Mouse (Mus musculus) neutrophil, adult 5-6 weeks (primary cell): ENCODE data around the gene Pdcd4. TPM values are rescaled to one million over a fixed set of nuclear protein-coding genes. Genes with fewer than 3 reads are reported as not detected.
"Not testable (repeated sequence)": the region's sequence is repeated elsewhere in the genome, so short reads cannot be mapped to it uniquely, and the experiment has no call there.

Experiments used
- ATAC-seq: fragments of 151-379, 151-347 bp; 2 replicates; pipeline ENCODE4 v1.8.0; 2017; ENCODE audit warnings: mild to moderate bottlenecking, moderate TSS enrichment; ENCODE audit not compliant: insufficient number of reproducible peaks, poor library complexity, low FRiP score, severe bottlenecking; ENCODE audit errors: extremely low read depth
- total RNA-seq: library from RNA; stranded (forward); fragments of 200-1000 nt; gene quantifications from 2 replicates; pipeline ENCODE4 v1.2.3, GENCODE M21; 2017

The Pdcd4 gene
- total RNA-seq, 1 experiment from 2014 or later, result 168 TPM

DNA sequence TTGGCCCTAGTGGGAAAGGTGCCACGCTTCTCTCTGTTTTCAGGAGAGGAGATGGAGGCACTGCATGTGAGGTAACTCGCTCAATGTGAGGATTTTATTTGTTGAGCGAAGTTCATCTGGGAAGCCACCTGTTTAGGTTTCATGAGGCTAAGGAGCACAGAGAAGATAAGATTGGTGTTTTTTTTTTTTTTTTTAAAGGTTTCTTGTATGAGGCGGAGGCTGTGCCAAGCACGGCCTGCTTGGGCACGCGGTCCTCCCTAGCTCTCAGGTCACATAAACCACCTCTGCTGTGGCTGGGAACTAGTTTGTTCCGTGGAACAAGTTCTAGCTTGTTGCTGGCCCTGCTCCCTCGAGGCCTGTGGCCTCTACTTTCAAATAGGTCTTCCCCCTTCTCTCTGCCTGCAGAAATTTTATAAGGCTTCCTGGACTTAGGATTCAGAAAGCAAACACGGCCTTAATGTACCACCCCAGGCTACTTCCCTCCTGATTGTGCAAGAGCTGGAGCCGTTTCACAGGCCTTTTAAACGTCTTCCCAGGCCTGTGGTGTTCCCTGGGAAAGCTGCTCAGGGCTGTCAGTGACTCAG lies 2.6 kb downstream of the Pdcd4 start:
- ATAC-seq, result no peak

DNA sequence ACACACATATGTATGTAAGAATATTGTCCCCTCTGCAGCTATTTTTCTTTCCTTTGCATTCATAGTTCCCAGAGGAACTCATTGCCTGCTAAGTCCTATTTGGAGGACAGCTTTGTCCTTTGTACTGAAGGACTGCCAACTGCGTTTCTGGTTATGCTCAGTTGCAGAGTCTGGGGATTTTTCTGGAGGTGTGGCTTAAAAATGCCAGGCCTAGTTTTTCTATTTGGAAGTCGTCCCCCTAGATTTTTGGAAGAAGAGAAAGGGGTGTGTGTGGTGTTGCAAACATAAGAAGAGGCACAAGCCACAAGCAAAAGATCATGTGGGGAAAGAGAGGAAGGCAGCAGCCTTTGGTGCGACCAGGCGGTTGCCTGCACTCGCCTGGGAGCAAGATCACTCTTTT lies 6.0 kb downstream of the Pdcd4 start:
- no peak for ATAC-seq

GRCm38 (mm10) chr19:53898498-53898897 lies 6.5 kb downstream of the Pdcd4 start:
- ATAC-seq, result no peak

DNA sequence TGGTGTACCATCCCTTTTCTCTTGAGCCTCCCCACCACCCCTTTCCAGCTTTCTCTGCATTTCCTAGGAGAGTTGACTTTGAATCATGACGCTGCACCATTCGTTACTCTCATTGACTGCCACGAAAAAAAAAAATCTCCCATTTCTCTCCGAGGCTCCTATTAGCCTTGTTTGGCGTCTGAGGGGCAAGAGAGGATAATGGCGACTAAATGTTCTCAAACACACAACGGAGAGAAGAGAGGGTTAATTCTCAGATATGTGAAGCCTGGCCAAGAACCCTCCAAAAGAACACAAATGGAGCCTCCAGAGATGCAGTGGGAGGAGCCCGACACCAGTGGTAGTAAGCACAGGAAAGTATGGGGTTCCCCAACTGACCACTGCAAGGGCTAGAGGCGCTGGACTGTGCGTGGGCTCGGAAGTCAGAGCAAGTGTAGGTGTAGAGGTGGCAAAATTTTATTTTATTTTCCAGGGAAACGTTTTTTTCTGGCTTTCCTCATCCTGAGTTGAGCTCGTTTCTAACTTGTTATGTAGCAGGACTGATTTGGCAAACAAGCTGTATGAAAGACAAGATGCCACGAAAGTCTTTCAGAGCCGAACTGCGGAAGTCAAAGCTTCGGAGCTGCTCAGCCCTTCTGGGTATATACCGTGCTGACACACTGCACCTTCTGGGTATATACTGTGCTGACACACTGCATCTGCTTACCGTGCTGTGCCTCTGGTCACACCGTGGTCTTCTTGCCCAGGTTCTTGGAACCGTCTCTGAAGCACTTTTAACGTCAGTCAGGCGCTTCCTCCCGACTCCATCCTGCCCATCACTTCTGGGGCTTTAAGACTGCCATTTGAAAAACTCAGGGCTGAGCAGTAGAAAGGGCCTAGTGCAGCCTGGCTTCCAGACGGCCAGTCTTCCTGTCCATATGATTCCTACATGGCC lies 7.2 kb downstream of the Pdcd4 start:
- ATAC-seq, result no peak

DNA sequence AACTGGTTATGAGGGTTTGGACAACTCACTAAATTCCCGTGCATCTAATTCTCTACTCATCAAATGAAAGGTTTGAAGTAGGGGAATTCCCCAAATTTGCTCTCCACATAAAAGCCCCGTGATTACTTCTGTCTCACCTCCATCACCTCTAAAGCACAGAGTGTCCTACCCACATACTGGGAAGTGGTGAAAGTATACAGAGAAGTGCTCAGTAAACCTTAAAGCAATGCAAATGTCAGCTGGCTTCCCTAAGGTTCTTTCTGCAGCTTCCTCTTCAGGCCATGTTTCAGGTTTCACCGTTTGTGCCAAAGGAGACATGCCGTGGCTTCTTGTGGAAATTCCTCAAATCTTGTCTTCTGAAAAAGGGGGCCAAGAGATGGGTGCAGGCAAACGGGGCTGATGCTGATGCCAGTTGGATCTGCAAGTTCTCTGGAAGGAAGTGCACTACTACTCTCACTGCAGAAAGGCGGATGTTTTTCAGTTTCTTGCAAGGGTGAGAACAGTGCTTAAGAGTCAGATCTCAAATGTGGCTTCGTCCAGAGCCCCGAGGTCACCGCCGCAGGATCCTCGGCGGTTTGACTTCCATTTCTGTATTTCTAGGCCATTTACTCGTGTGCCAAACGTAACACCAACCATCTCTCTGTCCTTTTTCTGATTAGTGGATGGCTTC lies 8.0 kb downstream of the Pdcd4 start:
- ATAC-seq, result peak; percentile 55

- ATAC-seq, result no peak
These were observed 10.1 kb downstream of the Pdcd4 start for GRCm38 (mm10) chr19:53901931-53902738.

DNA sequence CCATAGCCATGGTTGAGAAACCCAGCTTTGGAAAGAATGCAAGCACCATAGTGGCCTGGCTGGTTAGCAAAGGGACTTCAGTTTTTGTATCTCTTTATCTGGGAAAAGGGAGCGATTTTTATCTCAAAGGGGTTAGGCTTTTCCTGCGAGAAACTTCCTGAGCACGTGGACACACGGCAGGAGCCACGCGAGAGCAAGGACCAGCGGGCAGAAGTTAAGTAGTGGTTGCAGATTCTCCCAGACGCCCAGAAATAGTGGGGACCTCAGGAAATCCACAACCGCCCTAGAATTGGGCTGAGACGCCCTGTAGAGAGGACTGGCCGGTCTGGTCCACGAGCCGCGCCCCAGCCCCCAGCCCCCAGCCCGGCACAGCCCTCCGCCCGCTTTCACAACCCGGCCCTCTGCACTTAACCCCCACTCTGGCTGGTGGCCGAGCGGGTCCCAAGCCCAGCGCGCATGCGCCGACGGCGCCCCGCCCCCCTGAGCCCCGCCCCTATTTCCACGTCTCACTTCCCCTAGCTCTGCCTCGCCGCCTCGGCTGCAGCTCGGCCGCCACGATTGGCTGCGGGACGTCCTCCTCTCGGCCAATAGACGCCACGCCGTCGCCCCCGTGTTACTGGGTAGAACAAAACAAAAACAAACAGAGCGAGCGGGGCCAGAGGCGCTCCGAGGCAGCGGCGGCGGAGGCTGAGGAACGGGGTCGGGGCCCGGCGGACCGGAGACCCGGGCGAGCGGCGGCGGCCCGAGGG lies 10.9 kb downstream of the Pdcd4 start:
- ATAC-seq, result peak; percentile 90

DNA sequence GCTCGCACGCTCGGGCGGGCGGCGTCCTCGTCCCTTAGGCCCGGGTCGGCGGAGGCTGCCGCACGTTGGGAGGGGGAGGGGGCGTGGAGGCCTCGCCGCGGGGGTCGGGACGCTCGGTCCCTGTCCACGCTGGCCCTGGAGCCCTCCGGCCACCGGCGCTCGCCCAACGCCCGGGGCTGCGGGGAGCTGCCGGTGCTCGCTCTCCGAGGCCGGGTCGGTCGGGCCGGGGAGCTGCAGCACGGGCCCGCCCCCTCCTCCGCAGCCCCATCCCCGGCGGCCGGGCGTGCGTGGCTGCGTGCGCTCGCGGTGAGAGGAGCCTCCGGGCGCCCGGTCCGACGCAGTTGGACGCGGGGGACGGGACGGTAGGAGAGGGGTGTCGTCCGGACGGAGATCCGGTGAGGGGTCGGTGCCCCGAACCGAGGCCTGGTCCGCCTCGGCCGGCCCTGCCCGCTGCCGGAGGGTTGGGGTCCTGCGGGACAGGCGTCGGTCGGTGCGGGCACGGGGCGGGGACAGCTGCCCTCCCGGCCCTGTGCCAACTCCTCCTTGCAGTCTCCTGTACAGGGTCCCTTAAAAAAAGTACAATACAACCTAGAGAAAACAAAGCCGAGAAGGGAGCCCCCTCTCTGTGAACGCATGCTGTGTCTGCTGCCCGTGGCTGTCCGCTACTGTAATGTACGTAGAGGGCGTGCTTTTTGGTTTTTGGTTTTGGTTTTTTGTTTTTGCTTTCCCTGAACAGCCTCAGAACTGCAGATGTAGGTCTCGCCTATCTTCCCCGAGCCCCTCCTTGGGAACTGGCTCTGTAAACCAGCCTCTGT lies 11.7 kb downstream of the Pdcd4 start:
- ATAC-seq, result peak; percentile 25; the same call in 1 of the 2 replicates

- no peak for ATAC-seq
These were observed 12.9 kb downstream of the Pdcd4 start for GRCm38 (mm10) chr19:53904833-53905480.

GRCm38 (mm10) chr19:53906033-53906702 lies 14.1 kb downstream of the Pdcd4 start:
- no peak for ATAC-seq

DNA sequence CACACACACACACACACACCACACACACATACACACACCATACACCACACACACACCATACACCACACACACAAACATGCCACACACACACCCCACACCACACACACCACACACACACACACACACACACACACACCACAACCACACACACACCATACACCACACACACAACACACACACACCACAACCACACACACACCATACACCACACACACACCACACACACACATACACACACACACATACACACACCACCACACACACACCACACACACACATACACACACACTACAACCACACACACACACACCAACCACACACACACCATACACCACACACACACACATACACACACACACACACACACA lies 14.7 kb downstream of the Pdcd4 start:
- not testable (repeated sequence) for ATAC-seq

- ATAC-seq, result no peak
These were observed 22.9 kb downstream of the Pdcd4 start for GRCm38 (mm10) chr19:53914950-53915349.

DNA sequence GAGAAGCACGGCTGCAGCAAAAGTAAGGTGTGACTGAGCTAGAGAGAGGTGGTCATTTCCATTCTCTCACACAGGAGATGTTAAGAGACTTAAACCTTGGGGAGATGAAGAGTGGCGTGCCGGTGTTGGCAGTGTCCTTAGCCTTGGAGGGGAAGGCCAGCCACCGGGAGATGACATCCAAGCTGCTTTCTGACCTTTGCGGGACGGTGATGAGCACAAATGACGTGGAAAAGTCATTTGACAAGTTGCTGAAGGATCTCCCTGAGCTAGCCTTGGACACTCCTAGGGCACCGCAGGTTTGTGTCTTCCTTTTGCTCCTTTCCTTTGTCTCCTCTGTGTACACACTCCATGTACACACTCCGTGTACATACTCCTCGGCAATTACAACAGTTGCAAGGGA lies 27.5 kb downstream of the Pdcd4 start:
- no peak for ATAC-seq

- not testable (repeated sequence) for ATAC-seq
These were observed 30.0 kb downstream of the Pdcd4 start for GRCm38 (mm10) chr19:53921996-53922395.

DNA sequence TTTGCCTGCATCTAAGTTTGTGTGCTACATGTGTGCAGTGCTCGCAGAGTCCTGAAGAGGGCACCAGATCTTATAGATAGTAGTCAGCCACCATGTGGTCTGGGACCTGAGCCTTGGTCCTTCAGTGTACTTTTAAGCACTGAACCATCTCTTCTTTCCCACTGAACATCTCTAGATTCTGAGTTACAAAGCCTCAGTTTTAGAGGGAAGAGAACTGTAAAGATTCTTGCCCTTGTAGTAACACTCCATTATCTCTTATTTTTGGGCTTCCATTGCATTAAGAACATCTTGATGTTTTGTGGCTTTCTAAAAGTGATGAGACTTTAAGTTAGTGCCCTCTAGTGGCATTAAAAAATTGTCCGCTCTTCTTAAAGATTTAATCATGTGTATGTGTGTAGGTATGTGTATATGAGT lies 33.3 kb downstream of the Pdcd4 start:
- peak; percentile 74 for ATAC-seq

GRCm38 (mm10) chr19:53926705-53927104 lies 34.7 kb downstream of the Pdcd4 start:
- no peak for ATAC-seq

DNA sequence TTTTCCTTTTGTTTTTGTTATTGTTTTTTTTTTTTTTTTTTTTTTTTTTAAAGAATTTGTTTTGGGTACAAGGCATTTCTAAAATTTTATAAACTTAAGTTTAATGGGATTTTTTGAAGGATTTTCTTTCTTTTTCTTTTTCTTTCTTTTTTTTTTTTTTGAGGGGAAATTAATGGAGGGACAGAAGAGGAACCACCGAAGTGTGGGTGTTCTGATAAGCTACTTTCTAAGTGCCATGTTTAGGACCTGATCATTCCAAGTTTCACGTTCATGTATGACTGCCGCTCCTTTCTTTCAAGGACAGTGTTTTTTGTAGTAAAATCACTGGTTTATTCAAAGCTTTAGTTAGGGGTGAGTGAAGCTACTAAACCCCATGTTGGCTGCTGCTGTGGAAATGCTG lies 37.2 kb downstream of the Pdcd4 start:
- ATAC-seq, result no peak
